Mouse (Mus musculus) telencephalon, adult 2 months (tissue): ENCODE measurements around the gene Ulk4.

Source experiments
- DNase-seq: peaks from one replicate; pipeline ENCODE4 v3.0.0-alpha.2; 2011; ENCODE audit warnings: low read depth, low spot score

Ulk4 gene

DNA sequence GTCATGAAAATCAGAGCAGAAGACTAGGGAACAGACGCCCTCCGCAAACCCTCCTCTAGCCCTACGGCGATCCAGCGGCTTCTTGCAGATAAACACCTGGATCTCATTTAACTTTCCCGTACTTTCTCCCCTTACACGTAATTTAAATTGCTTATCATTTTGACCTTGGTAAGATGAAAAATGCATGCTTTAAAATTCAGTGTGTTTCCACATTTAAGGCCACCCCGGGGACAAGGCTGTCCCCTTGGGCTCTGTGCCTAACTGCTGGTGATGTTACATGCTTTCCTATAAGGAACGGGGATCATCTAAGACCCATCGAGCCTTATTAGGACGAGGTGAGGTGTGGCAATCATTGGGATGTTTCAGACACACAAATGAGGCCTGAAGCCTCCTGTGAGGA is 256.6 kb downstream of the Ulk4 start:
- no peak for DNase-seq

DNA sequence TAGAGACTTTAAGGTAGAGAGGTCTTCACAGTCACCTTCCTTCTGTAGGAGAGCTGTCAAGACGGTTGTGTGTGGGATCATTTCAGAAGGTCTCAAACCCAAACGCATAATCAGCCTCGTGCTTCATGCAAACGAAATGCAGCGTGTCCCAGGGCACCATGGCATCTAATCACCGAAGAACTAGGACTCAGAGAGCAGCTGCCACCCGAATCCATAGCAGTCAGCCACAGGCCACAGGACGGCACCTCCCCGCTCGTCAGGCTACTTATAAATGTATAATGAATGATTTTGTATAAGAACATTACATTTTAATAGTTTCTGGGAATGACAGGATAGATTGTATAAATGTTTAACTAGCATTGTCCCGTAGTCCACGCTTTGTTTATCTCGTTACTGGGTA is 257.1 kb downstream of the Ulk4 start:
- DNase-seq, result no peak

DNA sequence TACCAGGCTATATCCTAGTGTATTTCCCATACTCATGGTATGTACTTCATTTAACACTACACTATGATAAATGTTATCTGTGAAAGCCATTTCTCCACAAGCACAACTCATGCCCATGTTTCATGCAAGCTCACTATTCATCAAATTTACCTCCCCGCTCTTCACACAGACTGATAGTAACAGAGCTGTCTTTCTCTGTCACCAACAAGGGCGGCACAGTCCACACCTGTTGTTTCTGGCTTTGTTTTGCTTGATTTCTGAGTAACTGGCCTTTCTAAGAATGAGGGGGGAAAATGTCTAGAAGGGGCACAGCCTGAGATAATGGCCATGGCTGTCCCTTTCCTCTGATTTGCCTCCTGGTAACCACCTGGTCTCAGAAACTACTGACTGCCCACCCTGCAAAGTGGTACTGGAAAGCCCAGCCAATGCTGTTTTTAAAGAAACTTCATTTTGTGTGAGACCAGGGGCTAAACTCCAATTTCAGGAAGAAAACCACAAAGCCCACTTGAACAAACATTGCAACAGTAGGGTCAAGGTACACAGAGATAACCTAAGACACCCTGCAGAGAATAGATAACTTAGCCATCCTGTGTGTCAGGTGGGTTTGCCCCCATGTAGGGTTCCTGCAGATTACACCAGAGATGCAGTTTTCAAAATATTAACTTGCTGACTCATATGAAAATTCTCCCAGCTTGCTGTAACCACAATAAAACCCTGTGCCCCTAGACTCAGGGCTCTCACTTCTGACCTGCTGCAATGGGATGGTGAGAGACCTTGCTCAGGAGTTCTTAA is 258.3 kb downstream of the Ulk4 start:
- DNase-seq, result no peak

DNA sequence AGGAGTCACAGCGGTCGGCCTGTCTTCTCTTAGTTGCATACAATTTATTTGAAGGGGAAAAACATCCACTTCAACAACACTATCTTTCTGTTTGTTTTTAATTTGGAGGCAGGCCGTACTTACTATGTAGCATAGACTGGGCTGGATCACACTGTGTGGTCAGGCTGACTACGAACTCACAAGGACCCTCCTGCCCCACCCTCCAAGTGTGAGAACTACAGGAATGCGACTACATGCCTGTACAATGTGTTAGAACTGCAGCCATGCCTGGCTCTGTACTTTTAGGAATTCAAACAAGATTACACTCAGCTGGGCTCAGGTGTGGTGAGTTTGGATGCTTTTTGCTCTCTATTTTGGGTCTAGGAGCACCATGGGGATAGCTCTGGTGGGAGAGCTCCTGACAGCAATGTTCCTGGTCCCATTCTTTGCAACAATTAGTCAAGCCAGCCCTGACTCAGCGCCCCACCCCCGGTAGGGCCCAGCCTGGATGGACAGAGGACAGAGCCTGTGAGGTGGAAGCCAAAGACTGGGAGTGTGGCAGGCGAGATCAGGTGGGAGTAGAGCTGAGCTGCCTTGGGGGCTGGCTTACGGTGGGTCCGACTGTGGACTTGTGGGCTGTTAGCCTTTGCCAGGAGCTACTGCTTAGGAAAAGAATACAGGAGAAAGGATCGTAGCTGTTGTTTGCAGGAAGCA is 261.0 kb downstream of the Ulk4 start:
- DNase-seq, result no peak

DNA sequence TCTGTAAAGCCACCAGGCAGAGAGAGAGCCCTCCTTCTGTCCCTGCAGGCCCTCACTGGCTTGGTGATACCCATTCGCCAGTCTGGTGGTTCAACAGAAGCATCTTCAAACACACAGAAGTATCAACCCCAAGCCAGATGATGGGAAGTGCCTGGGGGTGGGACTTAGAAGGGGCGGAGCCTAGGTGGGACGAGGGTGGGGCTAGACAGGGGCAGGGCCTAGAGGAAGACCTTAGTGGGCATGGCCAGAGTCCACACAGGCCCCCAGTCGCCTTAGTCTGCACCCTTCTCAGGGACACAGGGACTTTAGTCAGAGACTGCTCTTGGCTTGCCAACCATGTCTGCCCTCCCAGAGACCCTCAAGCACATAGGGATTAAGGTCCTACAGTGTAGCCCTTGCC is 265.5 kb downstream of the Ulk4 start:
- DNase-seq, result no peak

DNA sequence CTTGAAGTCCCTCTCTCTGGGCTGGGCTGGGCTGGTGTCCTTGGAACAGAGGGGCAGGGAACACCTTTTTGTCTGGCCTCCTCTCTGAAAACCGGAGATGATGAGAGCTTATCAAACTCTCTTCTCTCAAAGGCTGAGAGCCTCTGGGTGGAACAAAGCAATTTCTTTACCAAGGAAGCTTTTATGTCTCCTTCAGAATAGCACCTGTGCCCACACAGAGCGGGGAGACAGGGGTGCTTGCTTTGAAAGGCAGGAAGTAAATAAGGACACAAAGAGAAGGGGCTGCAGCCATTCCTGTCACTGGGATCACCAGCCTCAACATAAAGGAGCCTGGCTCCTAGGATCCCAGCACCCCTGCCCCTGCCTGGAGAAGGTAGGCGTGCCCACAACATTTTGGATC is 266.5 kb downstream of the Ulk4 start:
- DNase-seq, result no peak

DNA sequence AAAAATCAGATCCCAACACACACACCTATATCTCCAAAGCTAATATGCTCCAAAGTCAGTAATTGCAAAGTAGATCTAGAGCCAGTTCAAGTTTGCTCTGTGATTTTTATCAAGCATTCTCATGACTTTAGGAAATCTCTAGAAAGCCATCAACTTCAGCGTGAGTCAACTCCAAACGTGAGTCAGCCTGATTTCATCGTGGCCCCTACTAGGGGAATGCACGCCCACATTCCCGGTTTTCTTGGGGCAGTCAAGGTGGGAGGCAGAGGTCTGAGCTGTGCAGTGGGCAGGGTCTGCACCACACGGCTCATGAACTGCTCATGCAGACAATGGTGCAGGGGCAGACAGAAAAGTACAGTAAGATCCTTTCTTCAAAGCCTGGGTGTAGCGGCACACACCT is 271.0 kb downstream of the Ulk4 start:
- DNase-seq, result no peak

DNA sequence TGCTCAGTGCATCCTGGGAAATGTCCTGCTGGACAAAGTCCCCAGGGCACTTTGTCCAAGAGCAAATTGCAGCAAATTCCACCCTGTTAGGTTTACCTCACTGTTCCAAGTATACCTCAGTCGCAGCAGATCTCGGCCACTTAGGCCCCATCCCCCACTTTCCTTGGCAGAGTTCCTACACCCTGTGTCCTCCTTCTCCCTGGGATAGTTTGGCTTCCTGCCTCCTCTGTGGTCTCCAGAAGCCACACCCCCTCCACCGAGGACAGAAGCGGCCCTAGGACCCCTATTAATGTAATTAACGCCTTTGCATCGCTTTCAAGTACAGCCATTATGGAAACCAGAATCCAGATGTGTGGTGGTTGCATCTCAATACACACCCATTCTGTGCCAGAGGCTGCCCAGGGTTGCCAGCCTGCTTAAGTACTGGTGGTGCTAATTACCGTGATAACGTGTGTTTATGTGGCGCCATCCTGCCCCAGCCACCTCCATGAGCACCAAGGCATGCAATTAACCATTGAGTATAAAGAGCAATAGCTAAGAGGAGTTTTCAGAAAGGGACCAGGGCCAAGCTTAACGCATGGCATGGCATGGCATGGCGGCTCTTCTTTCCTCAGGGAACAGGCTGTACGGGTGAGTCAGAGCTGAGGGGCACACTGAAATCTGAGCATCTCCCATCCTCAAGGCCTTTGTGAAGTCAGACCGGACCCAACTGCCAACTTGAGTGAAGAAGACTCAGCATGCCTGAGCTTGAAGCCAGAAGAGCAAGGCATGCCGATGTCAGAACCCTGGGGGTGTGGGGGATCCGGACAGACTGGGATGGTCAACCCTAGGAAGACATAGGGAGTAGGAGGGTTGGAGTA is 275.1 kb downstream of the Ulk4 start:
- no peak for DNase-seq

DNA sequence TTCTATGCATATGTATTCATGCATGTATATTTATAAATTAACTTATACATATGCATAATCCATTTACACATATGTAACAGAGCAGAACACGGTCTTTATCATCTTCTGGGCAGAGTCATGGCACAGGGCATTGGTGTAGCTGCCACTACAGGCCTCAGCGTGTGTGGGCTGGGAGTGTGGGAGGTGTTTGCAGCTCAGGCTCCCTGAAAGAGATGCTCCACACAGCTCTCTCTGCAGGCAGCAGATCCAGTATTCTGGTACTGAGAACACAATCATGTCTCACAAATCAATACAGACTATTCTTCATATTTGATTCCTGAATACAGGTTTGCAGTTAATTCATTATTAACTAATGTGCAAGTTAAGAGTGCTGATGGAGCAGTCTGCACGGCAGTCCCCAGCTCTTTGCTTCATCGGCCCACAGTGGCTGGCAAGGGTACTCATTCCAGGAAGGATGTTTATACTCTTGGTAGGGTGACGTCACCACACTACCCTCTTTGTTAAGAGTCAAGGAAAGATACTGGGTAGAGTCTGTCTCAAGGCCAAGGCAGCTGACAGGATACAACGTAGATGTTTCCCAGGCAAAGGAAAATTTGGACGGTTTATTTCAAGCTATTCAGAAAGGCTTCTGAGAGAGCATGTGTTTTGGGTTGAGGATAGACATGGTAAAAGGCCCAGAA is 276.2 kb downstream of the Ulk4 start:
- DNase-seq, result peak; percentile 70

DNA sequence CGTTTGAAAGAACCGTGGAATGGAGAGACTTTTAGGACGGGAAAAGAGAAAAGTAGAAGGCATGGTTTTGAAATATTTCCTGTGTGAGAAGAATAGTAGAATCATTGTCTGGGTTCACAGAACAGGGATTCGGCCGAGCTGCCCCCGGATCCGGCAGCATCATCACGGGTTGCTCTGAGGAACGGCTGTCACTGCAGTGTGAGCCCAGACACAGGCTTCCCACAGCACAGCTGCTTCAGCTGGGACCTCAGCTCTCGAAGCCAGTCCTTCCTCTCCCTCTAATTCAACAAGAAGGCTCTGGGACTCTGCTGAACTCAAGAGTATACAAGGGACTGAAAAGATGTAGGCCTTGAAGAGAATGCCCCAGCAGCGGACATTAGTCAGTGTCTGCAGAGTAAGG is 278.3 kb downstream of the Ulk4 start:
- no peak for DNase-seq

DNA sequence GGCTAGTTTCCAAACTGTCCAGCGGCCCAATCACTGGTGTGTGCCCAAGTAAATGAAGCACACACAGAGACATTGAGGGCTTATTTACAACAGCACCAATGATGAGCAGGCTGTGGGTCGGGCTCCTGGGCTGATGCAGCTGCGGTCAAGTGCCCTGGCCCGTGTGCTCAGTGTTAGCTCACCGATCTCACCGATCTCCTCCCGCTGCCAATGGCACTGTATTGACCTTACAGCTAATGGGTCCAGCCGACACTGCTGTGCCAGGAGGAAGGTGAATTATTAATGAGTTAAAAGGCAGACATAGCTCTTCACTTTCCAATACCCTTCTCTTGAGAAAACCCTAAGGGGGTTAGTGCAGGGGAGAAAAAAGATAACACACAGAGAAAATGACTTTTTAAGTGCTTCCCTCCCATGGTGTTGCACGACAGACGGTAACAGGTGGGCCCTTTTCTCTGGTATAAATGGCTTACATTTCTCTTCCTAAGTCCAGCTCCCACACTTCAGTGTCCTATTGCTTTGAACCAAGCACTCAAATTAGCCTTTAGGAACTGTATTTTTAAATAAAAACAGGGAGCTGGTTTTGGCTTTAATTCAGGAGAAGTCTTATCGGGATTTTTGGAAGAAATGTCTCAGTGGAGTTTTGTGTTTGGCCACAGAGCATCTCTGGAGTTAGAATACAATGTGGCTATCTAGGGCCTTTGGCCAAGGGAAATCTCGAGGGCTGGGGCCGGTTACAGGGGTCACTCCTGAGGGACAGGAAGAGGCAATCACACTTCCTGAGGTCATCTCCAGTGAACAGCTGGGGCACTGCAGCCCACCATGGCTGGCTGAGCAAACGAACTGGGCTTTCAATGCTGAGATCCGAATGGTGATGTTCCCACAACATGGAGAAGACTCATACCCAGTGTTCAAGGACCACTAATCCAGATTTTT is 282.5 kb downstream of the Ulk4 start:
- DNase-seq, result no peak

DNA sequence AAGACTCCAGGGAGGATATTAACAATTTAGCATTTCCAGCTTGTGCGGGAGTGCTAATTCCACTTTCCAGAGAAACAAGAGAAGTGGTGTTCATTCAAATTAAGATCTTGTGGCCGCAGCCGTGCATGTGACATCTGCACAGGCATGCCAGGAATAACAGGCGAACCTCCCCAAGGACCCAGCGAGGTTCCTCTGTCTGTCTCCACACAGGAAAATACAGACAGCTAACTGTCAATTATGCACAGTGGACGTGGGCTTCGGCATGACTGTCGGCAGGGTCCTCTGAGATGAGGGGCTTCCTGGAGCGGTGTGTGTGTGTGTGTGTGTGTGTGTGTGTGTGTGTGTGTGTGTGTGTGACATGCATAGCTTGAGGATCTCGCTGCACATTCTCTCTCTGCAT is 284.0 kb downstream of the Ulk4 start:
- no peak for DNase-seq

DNA sequence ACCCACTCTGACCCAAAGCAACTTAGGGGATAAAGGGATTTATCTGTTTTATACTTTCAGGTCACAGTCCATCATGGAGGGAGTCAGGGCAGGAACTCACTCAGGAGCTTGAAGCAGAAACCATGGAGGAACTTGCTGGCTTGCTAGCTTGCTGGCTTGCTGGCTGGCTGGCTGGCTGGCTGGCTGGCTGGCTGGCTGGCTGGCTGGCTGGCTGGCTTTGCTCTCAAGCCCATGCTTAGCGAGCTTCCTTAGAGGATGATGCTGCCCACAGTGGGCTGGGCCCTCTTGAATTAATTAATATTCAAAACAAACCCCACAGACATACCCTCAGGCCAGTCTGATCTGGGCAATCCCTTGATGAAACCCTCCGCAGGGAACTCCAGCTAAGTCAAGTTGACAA is 285.2 kb downstream of the Ulk4 start:
- no peak for DNase-seq

DNA sequence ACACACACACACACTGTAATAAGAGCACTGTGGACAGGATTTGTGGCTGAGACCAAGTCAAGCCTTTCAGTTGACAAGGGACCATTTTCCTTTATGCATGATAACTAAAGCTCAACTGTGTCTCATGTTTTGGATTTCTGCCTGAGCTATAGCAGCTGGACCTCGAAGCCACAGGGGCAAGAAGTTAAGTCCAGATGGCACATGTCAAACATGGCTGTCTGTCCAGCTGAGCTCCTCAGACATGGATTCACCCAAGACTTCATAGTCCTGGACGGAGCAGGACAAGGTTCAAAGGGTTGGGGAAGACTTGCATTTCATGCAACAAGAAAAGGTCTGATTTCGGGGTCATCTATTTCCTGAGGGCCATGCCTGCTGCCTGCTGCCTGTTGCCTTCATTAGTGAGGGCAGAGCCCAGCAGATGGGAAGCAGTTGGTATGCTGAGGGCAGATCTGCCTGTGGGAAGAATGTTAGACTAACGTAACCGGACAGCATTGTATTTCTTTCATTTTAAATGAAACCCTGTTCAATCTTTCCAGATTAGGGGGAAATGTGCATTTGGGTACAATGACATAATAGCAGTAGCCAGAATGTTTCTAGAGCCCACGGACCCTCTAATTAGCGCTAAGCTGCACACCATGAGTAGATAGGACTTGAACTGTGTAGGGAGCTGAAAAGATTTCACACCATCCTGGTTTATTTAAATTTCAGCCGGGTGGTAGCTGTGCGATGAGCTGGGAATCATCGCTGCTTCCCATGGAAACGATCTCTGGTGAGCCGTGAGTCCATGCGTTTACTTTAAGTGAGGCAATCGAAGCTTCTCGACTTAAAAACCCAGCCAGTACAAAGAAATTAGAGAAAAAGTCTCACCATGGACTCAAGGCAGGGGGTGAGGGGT is 286.9 kb downstream of the Ulk4 start:
- DNase-seq, result no peak

DNA sequence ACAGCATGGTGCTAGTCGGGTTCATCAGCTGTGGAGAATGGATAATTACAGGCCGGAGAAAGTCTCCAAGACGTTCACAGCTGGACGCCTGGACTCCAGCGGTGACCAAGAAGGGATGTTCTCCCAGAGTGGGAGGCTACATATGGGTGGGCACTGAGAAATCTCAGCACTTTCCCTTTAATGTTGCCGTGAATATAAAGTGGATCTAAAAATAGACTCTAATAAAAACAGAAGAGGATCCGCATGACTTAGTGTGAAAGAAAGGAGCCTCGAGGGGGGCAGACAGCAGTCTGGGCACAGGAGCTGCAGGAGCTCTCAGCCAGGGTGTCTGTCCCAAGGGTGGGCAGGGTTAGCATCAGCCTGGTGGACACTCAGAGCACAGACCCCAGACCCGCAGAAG is 288.9 kb downstream of the Ulk4 start:
- DNase-seq, result no peak

DNA sequence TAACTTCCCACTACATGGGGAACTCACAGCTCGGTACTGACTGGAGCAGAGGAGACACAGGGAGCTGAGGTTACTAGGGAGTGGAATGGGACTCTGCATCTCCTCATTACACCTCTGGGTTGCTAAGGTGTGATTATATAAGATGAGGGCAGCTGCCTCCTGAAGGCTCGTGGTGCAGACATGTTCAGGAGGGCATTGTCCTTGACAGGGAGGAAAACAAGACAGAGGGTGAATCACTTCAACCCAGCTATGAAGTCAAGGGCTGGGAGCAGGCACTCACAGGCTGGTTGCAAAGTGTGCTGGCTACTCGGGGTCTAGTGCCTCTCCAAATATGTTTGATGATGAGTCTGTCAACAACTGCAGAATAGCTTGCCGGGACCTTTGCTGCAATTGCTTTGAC is 290.0 kb downstream of the Ulk4 start:
- DNase-seq, result no peak

DNA sequence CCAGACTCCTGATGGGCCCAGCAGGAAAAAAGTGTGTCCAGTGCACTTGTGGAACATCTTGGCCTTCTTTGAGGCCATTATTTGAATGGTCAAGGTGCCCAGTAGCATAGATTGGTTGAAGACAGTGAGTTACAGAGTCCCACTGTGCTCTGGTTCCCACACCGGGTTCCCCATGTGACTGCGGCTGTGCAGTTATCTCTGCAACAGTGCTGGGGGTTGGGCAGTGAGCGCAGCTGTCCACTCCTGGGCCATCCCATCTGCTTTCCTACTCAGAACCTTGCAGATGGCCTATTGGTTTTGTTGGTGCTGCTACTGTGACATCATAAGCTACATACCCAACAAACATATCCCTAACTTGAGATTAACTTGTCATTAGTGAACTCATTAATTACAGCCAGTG is 290.7 kb downstream of the Ulk4 start:
- no peak for DNase-seq

DNA sequence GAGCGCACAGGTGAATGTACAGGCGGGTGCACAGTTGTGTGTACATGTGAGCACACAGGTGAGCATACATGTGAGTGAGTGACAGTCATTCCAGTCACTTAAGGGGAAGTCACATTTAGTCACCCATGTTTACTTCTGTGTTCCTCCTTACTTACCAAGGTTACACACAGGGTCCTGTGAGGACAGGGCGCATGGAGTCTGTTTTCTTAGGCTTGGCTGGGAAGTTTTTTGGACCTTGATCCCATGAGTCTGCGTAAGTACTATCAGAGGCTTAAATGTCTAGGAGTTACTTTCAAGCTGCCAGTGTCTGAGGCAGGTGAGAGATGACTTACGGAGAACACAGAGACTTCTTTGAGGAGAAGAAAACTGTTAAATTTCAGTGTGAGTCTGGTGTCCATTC is 291.5 kb downstream of the Ulk4 start:
- DNase-seq, result no peak

DNA sequence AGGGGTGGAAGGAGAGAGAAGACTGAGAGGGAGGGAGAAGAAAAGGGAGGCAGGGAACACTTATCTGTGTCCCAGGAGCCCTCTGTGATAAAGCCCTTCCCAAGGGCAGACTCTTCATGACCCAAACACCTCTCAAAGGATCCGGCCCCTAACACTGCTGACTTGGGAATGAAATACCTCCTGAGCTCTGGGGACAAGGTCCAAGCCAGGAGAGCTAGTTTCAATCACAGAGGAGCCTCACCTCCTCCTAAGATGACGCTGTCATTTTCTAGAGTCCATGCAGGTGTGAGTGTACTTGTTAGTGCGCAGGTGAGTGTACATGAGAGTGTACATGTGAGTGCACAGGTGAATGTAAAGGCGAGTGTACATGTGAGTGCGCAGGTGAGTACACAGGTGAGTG is 292.0 kb downstream of the Ulk4 start:
- DNase-seq, result no peak

DNA sequence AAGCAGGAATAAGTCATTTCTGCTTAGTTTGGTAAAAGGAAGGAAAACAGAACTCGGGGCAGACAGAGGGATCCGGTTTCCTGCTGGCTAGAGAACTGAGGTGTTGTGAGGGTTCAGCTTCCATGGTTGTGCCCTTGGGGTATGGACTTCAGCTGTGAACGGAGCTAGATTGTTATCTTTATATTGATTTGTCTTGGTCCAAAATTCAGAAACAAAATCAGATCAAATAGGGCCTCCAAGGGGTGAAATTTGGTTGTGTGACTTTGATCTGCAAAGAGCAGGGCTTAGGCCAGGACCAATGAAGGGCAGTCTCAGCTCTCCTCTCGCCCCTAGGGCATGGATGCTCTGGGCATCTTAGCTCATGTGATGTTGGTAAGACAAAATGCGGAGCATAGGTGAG is 292.5 kb downstream of the Ulk4 start:
- no peak for DNase-seq
